Mouse (Mus musculus): ENCODE measurements around the gene Fam214b.

DNA sequence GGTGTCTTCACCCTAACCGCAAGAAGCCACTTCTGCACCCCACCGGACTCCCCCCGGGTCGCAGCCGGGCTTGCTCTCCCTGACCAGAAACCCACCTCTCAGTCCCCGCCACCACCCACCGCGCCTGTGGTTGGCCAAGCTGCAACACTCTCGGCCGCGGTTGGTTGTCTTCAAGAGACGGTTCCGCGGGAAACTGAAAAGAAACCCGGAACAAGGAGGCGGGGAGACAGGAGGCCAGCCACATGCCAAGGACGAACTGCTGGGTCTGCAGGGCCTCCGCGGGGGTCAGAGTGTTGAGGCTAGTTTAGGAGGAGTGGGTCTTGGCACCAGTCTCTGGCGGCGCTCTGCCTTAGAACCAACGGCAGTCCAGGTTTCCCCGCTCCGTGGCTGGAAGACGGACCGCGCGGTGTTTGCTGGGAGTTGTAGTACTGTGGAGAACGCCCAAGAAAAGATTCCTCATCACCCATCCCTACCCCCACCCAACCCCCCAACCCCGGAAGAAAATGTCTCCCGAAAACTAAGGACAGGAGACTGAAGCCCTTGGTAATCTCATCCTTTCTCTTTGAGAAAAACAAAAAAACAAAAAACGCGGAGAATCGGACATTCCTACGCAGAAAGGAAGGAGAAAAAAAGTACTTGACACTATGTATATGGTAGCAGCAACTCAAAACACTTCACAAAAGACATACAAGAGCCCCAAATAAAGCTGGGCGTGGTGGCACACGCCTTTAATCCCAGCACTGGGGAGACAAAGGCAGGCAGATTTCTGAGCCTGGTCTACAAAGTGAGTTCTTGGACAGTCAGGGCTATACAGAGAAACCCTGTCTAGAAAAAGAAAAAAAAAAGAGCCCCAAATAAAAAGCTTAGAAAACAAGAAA lies 35.6 kb downstream of the Fam214b start, which contains the start of gene Fancg:
- TF ChIP-seq CTCF (IDR thresholded peaks at IDR 0.05; ENCODE audit: insufficient read depth, low read depth, low read length), result no peak
- TF ChIP-seq POLR2A (IDR thresholded peaks at IDR 0.05; ENCODE audit: insufficient read depth, low read depth, low read length), result no peak
